Mouse (Mus musculus) stomach, postnatal 0 days (tissue): ENCODE measurements at regions not wholly inside any gene's neighbourhood (a gene's known extent, or its start where the extent isn't known, plus 50 kb on each side); places are given as distances from the start of the nearest gene placed in this dataset.

ENCODE experiments used
- CTCF ChIP-seq: IDR thresholded peaks from 2 replicates; pipeline ENCODE4 v1.5.1; 2016; ENCODE audit warnings: antibody characterized with exemption, low read depth, mild to moderate bottlenecking, moderate library complexity
- EP300 ChIP-seq: optimal IDR thresholded peaks from 2 replicates; pipeline ENCODE3; 2016; ENCODE audit warnings: antibody characterized with exemption

DNA sequence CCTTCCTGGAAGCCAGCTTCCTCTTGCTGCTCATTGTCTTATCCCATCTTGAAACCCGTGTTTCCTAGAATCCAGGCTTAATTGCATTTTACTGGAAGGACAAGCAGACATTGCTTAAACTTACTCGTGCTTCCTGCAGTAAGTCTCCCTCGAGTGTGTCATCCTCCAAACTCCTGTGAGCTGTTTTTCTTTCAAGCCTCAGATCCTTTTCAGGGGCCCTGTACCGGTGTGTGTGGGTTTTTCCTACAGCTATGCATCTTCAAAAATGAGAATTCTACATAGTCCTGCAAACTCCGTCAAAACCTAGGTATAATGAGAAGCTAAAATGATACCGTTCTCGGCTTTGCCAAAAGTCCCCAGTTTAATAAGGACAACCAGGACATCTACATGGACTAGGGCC, 167.2 kb upstream of the Gcfc2 start:
- TF ChIP-seq CTCF (no peak), EP300 (no peak)
